ENCODE assay signal across 9 mouse cellular contexts in genomic region chr2:12060034-12060723, GRCm38 (mm10).
DNase-seq lines count a peak whose midpoint lies in the region; ATAC-seq lines count a peak whose summit lies in the region.
"Had no signal": no experiment of that assay in that cellular context is flagged by ENCODE, and none has a peak within 500 bp of the region (broad histone marks: within the 10 kb centered on the region; RNA-seq: fewer than 3 reads in every experiment).

No protein-coding gene starts in this region.

- 37% methylated on average over 5 of the region's 5 CpGs for WGBS in heart, embryonic 16.5 days

- peak; percentile 81 for ATAC-seq in heart, embryonic 16.5 days (replicated peaks; ENCODE audit: extremely low read depth, insufficient read depth, low FRiP score)

- H3K4me1 ChIP-seq in heart, embryonic 16.5 days (ENCODE audit: control insufficient read depth, insufficient read depth, low read length), result peaks cover 10% of the 10 kb centered on the region
- H3K4me1 ChIP-seq: neural tube, embryonic 12.5 days had no signal

- peak overlapping the region; percentile 69 for H3K27ac ChIP-seq in heart, embryonic 16.5 days (ENCODE audit: low read length)
- H3K27ac ChIP-seq: neural tube, embryonic 12.5 days had no signal

- no peaks in the 10 kb centered on the region for H3K36me3 ChIP-seq in heart, embryonic 16.5 days (ENCODE audit: control insufficient read depth, insufficient read depth)
- H3K36me3 ChIP-seq: neural tube, embryonic 12.5 days had no signal

- no peak overlapping the region for H3K4me3 ChIP-seq in heart, embryonic 16.5 days (ENCODE audit: low read length)
- H3K4me3 ChIP-seq: neural tube, embryonic 12.5 days had no signal

- no peak overlapping the region for H3K4me2 ChIP-seq in heart, embryonic 16.5 days (ENCODE audit: low read depth, low read length)
- H3K4me2 ChIP-seq: neural tube, embryonic 12.5 days had no signal

- H3K9ac ChIP-seq in heart, embryonic 16.5 days (ENCODE audit: low read length), result no peak overlapping the region
- H3K9ac ChIP-seq: neural tube, embryonic 12.5 days had no signal

- peak; percentile 93 for DNase-seq in heart, adult 11 months
- DNase-seq in heart, postnatal 25 days (ENCODE audit: low spot score), result no peak
- peak; percentile 62 for DNase-seq in kidney, postnatal 14 days
- peak; percentile 44 for DNase-seq in neural tube, embryonic 10.5 days (ENCODE audit: extremely low spot score, low spot score)
- DNase-seq in right cerebral cortex, postnatal 25 days, result no peak
- no peak for DNase-seq in thymus, adult 18-20 months
- DNase-seq in cerebellum, postnatal 14 days, result no peak

- no peaks in the 10 kb centered on the region for H3K9me3 ChIP-seq in heart, embryonic 16.5 days (replicated peaks; ENCODE audit: control insufficient read depth, low read length)
- H3K9me3 ChIP-seq: neural tube, embryonic 12.5 days had no signal

- H3K27me3 ChIP-seq in heart, embryonic 16.5 days (ENCODE audit: control insufficient read depth, insufficient read depth, low read length), result no peaks in the 10 kb centered on the region
- H3K27me3 ChIP-seq: neural tube, embryonic 12.5 days had no signal

- intact Hi-C loops in heart, postnatal 25 days (cut with DNase I), result no loop called here

Comparison
In these comparisons a context has a peak if more than half of its experiments do, and no peak if none do; other contexts are left out.
1. DNase-seq: peak in heart, adult 11 months (single experiment), kidney, postnatal 14 days (single experiment) and neural tube, embryonic 10.5 days (single experiment); none in heart, postnatal 25 days (single experiment), right cerebral cortex, postnatal 25 days (single experiment), thymus, adult 18-20 months (0 of 2) and cerebellum, postnatal 14 days (0 of 2).